Mouse (Mus musculus): ENCODE measurements around the gene Ltbr. TPM values are rescaled to one million over a fixed set of nuclear protein-coding genes. Genes with fewer than 3 reads are reported as not detected.

The Ltbr gene
- total RNA-seq (2021), result 10 to 100 TPM; 25.0 to 28.7 TPM
- long read RNA-seq, experiment 1, transcript Ltbr-201 (10 exons, 2,107 nt), result major isoform, 5 of 6 reads
- long read RNA-seq, experiment 1, partial matches to known transcripts, result 0 of 6 reads
- long read RNA-seq, experiment 1, other reads (novel, unspliced or antisense), result 1 of 6 reads
- long read RNA-seq, experiment 2, partial matches to known transcripts, result 1 of 3 reads
- long read RNA-seq, experiment 2, other reads (novel, unspliced or antisense), result 2 of 3 reads

- peak; percentile 87 to 96 for DNase-seq
Observed at GRCm38 (mm10) chr6:125313546-125314230, at the start of gene Ltbr. Gene Ltbr (minus strand): TSS chr6:125313885.

GRCm38 (mm10) chr6:125363021-125363420 is 49.3 kb upstream of the Ltbr start:
- DNase-seq, result no peak

GRCm38 (mm10) chr6:125361467-125362291 is 48.0 kb upstream of the Ltbr start:
- DNase-seq, result peak in 1 of 2 experiments; percentile 59

- no peak for DNase-seq
Observed at GRCm38 (mm10) chr6:125360846-125361245, 47.2 kb upstream of the Ltbr start.

GRCm38 (mm10) chr6:125359999-125360398 is 46.3 kb upstream of the Ltbr start:
- DNase-seq, result no peak

GRCm38 (mm10) chr6:125357334-125357733 is 43.6 kb upstream of the Ltbr start:
- DNase-seq, result no peak

- DNase-seq, result no peak
Observed at GRCm38 (mm10) chr6:125356264-125356663, 42.6 kb upstream of the Ltbr start.

- DNase-seq, result no peak
Observed at GRCm38 (mm10) chr6:125355197-125355741, 41.6 kb upstream of the Ltbr start.

- peak; percentile 85 to 93 for DNase-seq
Observed at GRCm38 (mm10) chr6:125354352-125355151, 40.9 kb upstream of the Ltbr start.

GRCm38 (mm10) chr6:125353655-125354054 is 40.0 kb upstream of the Ltbr start:
- no peak for DNase-seq

- no peak for DNase-seq
Observed at GRCm38 (mm10) chr6:125353221-125353620, 39.5 kb upstream of the Ltbr start.

- DNase-seq, result no peak
Observed at GRCm38 (mm10) chr6:125352811-125353210, 39.1 kb upstream of the Ltbr start.

GRCm38 (mm10) chr6:125352046-125352384 is 38.3 kb upstream of the Ltbr start:
- DNase-seq, result no peak

GRCm38 (mm10) chr6:125351368-125352045 is 37.8 kb upstream of the Ltbr start:
- peak; percentile 74 to 80 for DNase-seq

- no peak for DNase-seq
Observed at GRCm38 (mm10) chr6:125350995-125351324, 37.3 kb upstream of the Ltbr start.

- peak; percentile 58 to 72 for DNase-seq
Observed at GRCm38 (mm10) chr6:125350231-125350994, 36.7 kb upstream of the Ltbr start.

- peak; percentile 83 to 88 for DNase-seq
Observed at GRCm38 (mm10) chr6:125349575-125350230, 36.0 kb upstream of the Ltbr start.

- DNase-seq, result peak in 1 of 2 experiments; percentile 50
Observed at GRCm38 (mm10) chr6:125348721-125349574, 35.3 kb upstream of the Ltbr start, which contains the start of gene Tnfrsf1a. Gene Tnfrsf1a (plus strand): TSS chr6:125349362.

GRCm38 (mm10) chr6:125346029-125346428 is 32.3 kb upstream of the Ltbr start:
- no peak for DNase-seq
